Mouse (Mus musculus) midbrain, embryonic 11.5 days (tissue): ENCODE data around the gene Pth1r. TPM values are rescaled to one million over a fixed set of nuclear protein-coding genes. Genes with fewer than 3 reads are reported as not detected.
A peak's percentile ranks its signal among the peaks of the same experiment; 100 is the strongest.

Source experiments
- ATAC-seq: fragments of 200-750 bp; cut with Nextera tagmentation; 2 replicates; pipeline ENCODE4 v1.8.0; 2017; ENCODE audit warnings: moderate TSS enrichment, moderate library complexity; ENCODE audit not compliant: low FRiP score
- DNase-seq: peaks from one replicate; pipeline ENCODE4 v3.0.0; 2015; ENCODE audit warnings: low spot score; ENCODE audit errors: missing footprints
- H3K27ac ChIP-seq: fragments of 300-500 bp; sonication (generic); 2 replicates; pipeline ENCODE4 v1.5.1; 2014; ENCODE audit warnings: low read depth, low read length
- H3K27me3 ChIP-seq: fragments of 300-500 bp; sonication (generic); 2 replicates; pipeline ENCODE4 v1.6.1; 2014; ENCODE audit warnings: mild to moderate bottlenecking, low read length, moderate library complexity, mixed read lengths; ENCODE audit not compliant: control insufficient read depth, insufficient read depth
- H3K36me3 ChIP-seq: fragments of 300-500 bp; sonication (generic); 2 replicates; pipeline ENCODE4 v1.6.1; 2014; ENCODE audit warnings: mild to moderate bottlenecking, low read length, moderate library complexity, mixed read lengths; ENCODE audit not compliant: control insufficient read depth, insufficient read depth
- H3K4me1 ChIP-seq: fragments of 300-500 bp; sonication (generic); 2 replicates; pipeline ENCODE4 v1.6.1; 2014; ENCODE audit warnings: low read length; ENCODE audit not compliant: control insufficient read depth, insufficient read depth
- H3K4me2 ChIP-seq: fragments of 300-500 bp; sonication (generic); 2 replicates; pipeline ENCODE4 v1.6.1; 2014; ENCODE audit warnings: mild to moderate bottlenecking, moderate library complexity
- H3K4me3 ChIP-seq: fragments of 300-500 bp; sonication (generic); 2 replicates; pipeline ENCODE4 v1.5.1; 2014; ENCODE audit warnings: low read depth, low read length
- H3K9ac ChIP-seq: fragments of 300-500 bp; sonication (generic); 2 replicates; pipeline ENCODE4 v1.6.1; 2014; ENCODE audit warnings: low read length
- H3K9me3 ChIP-seq: fragments of 300-500 bp; sonication (generic); 2 replicates; pipeline ENCODE4 v1.6.1; 2016; ENCODE audit warnings: low read length; ENCODE audit not compliant: control insufficient read depth
- WGBS: fragments of 180-500 bp; shearing (Covaris S2); extraction: QIAGEN DNeasy Blood & Tissue Kit; methylation state at CpG from one replicate; pipeline ENCODE4 v1.1.7; 2014; 5-methylcytosine and 5-hydroxymethylcytosine counted together
- polyA plus RNA-seq: library from polyadenylated mRNA; unstranded; fragments of >200 nt; fragmentation: Nextera tagmentation; extraction: Ambion mirVana; gene quantifications from 2 replicates; pipeline ENCODE4 v1.2.1, GENCODE M21; 2014

The Pth1r gene
- polyA plus RNA-seq, 1 experiment from 2014 or later: 20.3 TPM

DNA sequence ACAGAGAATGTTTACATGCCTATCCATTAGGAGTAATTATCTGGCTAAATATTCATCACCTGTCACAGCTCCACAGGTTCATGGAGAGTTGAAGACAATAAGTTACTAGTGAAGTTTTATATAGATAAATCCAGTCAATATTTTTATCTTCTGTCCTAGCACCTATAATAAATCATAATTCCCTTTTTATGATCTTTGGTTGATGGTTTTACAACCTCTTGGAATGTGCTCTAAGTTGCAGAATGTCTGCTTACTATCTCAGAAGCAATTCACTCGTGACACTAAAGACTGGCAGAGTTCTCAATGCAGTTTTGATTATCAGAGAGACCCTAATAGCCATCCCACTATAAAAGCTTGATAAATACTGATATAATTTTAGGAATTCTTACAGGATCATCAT lies 33.6 kb downstream of the Pth1r start:
- Histone ChIP-seq H3K27ac (no peak overlapping the region), H3K27me3 (no peaks in the 10 kb centered on the region), H3K4me2 (no peak overlapping the region), H3K4me3 (no peak overlapping the region), H3K9ac (no peak overlapping the region), H3K36me3 (0 out of 2 replicates have a peak, but pooled peaks cover 3% of the 10 kb centered on the region), H3K4me1 (no peaks in the 10 kb centered on the region), H3K9me3 (no peaks in the 10 kb centered on the region)
- ATAC-seq: no peak
- DNase-seq: no peak
- WGBS: 86% methylated on average over 1 of the region's 1 CpGs

DNA sequence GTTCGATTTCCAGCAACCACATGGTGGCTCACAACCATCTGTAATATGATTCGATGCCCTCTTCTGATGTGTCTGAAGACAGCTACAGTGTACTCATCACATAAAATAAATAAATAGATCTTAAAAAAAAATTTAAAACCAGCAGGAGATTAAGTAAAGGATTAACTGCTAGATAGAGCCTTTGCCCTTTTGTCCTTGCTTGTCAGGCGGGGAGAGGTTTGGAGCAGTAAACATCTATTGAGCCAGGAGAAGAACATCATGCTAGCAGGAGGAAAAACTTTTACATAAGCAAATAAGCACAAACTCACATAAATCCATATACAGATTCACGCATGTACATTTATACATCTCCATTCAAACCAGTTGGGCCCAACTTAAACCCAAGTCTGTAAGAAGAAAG lies 34.4 kb downstream of the Pth1r start:
- ATAC-seq (no peak), DNase-seq (no peak)
- Histone ChIP-seq H3K4me3 (no peak overlapping the region), H3K27ac (no peak overlapping the region), H3K27me3 (no peaks in the 10 kb centered on the region), H3K36me3 (0 out of 2 replicates have a peak, but pooled peaks cover 3% of the 10 kb centered on the region), H3K9me3 (no peaks in the 10 kb centered on the region), H3K4me1 (no peaks in the 10 kb centered on the region), H3K9ac (no peak overlapping the region), H3K4me2 (no peak overlapping the region)
- WGBS: 91% methylated on average over 4 of the region's 4 CpGs

GRCm38 (mm10) chr9:110711996-110712395 lies 34.9 kb downstream of the Pth1r start:
- no peak for DNase-seq
- no peak overlapping the region for H3K4me3 ChIP-seq
- H3K36me3 ChIP-seq: 0 out of 2 replicates have a peak, but pooled peaks cover 3% of the 10 kb centered on the region
- H3K27me3 ChIP-seq: no peaks in the 10 kb centered on the region
- no peak overlapping the region for H3K4me2 ChIP-seq
- no peaks in the 10 kb centered on the region for H3K9me3 ChIP-seq
- 93% methylated on average over 6 of the region's 6 CpGs for WGBS
- H3K4me1 ChIP-seq: no peaks in the 10 kb centered on the region
- H3K9ac ChIP-seq: no peak overlapping the region
- ATAC-seq: no peak
- no peak overlapping the region for H3K27ac ChIP-seq

DNA sequence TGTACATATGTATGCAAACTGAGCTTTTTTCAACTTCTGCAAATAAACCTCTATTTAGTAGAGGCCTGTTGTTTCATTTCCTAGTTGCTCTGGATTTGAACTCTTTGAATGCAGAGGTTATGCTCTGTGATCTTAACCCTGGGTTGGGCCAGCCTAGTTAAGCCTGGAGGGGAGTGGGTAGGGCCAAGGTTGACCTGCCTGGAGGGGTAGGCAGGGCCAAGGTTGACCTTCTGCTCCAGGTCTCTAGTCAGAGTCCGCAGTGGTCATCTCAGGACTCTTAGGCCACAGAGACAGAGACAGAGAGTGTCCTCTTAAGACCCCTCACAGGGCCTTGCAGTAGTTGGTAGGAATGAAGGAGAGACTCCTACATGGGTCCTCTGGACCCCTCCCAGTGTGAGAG lies 35.4 kb downstream of the Pth1r start:
- no peak for ATAC-seq

GRCm38 (mm10) chr9:110709640-110710258 lies 37.2 kb downstream of the Pth1r start:
- Histone ChIP-seq H3K9me3 (no peaks in the 10 kb centered on the region), H3K36me3 (0 out of 2 replicates have a peak, but pooled peaks cover 3% of the 10 kb centered on the region), H3K4me3 (no peak overlapping the region), H3K27ac (no peak overlapping the region), H3K9ac (no peak overlapping the region), H3K4me1 (no peaks in the 10 kb centered on the region), H3K4me2 (no peak overlapping the region), H3K27me3 (no peaks in the 10 kb centered on the region)
- ATAC-seq: peak; percentile 75
- WGBS: 48% methylated on average over 5 of the region's 5 CpGs
- peak; percentile 93 for DNase-seq

More for the DNA sequence above, 35.4 kb downstream of the Pth1r start:
- Histone ChIP-seq H3K27me3 (no peaks in the 10 kb centered on the region), H3K9me3 (no peaks in the 10 kb centered on the region), H3K4me3 (no peak overlapping the region), H3K27ac (no peak overlapping the region), H3K4me2 (no peak overlapping the region), H3K4me1 (no peaks in the 10 kb centered on the region), H3K9ac (no peak overlapping the region), H3K36me3 (0 out of 2 replicates have a peak, but pooled peaks cover 3% of the 10 kb centered on the region)
- no peak for DNase-seq
- WGBS: 95% methylated on average over 1 of the region's 1 CpGs

- no peak overlapping the region for H3K4me2 ChIP-seq
- H3K4me1 ChIP-seq: no peaks in the 10 kb centered on the region
- H3K4me3 ChIP-seq: no peak overlapping the region
- no peak for ATAC-seq
- H3K9me3 ChIP-seq: no peaks in the 10 kb centered on the region
- H3K36me3 ChIP-seq: no peaks in the 10 kb centered on the region
- H3K27me3 ChIP-seq: no peaks in the 10 kb centered on the region
- no peak overlapping the region for H3K9ac ChIP-seq
- H3K27ac ChIP-seq: no peak overlapping the region
- WGBS: 87% methylated on average over 5 of the region's 5 CpGs
- no peak for DNase-seq
These were observed 40.2 kb downstream of the Pth1r start for GRCm38 (mm10) chr9:110706784-110707183.

DNA sequence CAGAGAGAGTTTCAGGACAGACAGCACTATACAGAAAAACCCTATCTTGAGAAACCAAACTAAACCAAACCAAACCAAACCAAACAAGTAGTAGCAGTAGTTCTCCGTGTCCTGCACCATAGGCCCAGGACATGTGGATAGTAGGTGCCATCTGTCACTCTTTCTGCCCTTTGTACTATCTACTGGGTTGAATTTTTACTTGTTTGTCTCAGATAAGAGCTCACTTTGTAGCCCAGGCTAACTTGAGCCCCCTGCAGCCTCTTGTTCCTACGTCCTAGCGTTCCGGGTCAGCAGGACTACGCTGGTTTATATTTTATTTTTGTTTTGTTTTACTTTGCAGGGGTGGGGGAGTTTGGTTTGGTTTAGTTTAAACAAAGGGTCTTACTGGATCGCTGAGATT lies 43.0 kb downstream of the Pth1r start:
- Histone ChIP-seq H3K36me3 (no peaks in the 10 kb centered on the region), H3K27me3 (no peaks in the 10 kb centered on the region), H3K4me1 (no peaks in the 10 kb centered on the region), H3K4me3 (no peak overlapping the region), H3K4me2 (no peak overlapping the region), H3K9me3 (no peaks in the 10 kb centered on the region), H3K9ac (no peak overlapping the region), H3K27ac (no peak overlapping the region)
- 93% methylated on average over 6 of the region's 6 CpGs for WGBS
- ATAC-seq (no peak), DNase-seq (no peak)

DNA sequence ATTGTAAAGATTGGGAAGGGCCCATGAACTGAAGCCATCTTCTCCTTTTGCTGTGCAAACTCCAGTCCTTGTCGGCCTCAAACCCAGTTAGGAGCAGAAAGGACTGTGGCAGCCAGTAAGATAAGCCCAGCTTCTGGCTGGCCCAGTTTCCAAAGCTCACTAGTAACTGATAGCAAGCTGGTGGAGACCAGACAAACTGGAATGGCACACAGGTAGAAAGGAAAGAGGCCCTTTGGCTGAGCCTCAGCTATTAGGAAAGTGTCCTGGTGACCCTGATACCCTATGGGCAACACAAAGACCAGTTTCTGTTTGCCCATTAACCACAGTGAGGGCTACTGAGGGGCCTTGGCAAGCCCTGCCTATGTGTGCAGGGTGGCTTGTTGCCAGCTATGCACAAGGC lies 44.1 kb downstream of the Pth1r start:
- Histone ChIP-seq H3K36me3 (no peaks in the 10 kb centered on the region), H3K27ac (no peak overlapping the region), H3K9ac (no peak overlapping the region), H3K4me3 (no peak overlapping the region), H3K4me1 (no peaks in the 10 kb centered on the region), H3K4me2 (no peak overlapping the region), H3K27me3 (no peaks in the 10 kb centered on the region), H3K9me3 (no peaks in the 10 kb centered on the region)
- DNase-seq (no peak), ATAC-seq (no peak)
- 100% methylated on average over 1 of the region's 1 CpGs for WGBS

DNA sequence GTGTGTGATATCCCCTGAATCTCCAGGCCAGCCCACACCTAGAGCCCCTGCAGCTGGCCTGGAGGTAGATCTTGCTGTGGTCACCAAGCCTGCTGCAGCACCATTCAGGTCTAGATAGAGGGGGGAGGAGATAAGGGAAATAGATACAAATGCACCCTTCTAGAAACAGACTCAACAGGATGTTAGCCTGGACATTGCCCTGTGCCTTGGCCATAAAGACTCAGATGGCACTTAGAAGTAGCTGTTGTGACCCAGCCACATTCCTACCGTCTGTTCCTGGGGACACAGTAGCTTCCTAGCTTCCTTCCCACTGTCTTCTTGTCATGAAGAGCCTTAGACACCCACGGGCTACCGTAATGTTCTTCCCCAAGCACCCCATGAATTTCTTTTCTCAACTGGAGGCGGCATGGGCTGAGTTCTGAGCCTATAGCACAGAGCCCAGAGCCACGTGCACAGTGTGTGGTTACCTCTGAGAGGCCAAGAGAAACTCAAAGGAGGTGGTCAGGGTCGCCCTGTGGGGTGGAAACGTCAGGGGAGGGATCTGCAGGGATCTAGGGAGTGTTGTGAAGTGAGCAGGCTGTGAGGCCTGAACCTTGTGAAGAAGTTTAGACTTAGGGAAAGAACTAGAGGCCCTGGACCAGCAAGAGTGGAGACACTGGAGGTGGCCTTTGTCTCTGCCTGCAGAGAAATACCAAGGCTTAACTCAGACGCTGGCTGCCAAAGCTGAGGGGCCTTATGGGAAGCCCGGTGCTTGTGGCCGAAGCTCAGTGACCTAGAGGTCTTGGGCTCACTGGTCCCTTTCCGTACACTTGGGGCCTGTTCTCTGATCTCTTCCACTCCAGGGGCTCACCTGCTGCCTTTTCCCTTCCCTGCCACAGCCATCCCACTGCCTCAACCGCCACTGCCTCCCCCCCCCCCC lies 45.6 kb downstream of the Pth1r start:
- Histone ChIP-seq H3K4me3 (no peak overlapping the region), H3K4me2 (no peak overlapping the region), H3K27me3 (no peaks in the 10 kb centered on the region), H3K9ac (no peak overlapping the region), H3K36me3 (no peaks in the 10 kb centered on the region), H3K4me1 (no peaks in the 10 kb centered on the region), H3K27ac (no peak overlapping the region), H3K9me3 (no peaks in the 10 kb centered on the region)
- ATAC-seq (no peak), DNase-seq (no peak)
- WGBS: 74% methylated on average over 11 of the region's 12 CpGs
